Mouse (Mus musculus) megakaryocyte-erythroid progenitor cell, adult 5-6 weeks (primary cell): ENCODE results near the gene Hexim2. TPM values are rescaled to one million over a fixed set of nuclear protein-coding genes. Genes with fewer than 3 reads are reported as not detected.

Experiments used
- ATAC-seq: replicated peaks from 2 replicates; pipeline ENCODE4 v1.8.0; 2016; ENCODE audit warnings: mild to moderate bottlenecking, inconsistent platforms; ENCODE audit not compliant: severe bottlenecking, poor library complexity, low FRiP score, low TSS enrichment
- total RNA-seq, 2 experiments: library from RNA; stranded (forward) in 1 of 2; stranded (reverse) in 1 of 2; fragments of 200-1000, 215-1000 nt in 1 of 2; fragments of >200 nt in 1 of 2; fragmentation: Nextera tagmentation in 1 of 2; gene quantifications; 2 replicates each; pipeline ENCODE4 v1.2.3; 2014 to 2017

The Hexim2 gene
- total RNA-seq, 2 experiments from 2014 or later: 4.1 to 7.8 TPM

- ATAC-seq: no peak
Measured at GRCm38 (mm10) chr11:103170111-103170493, 37.9 kb downstream of the Hexim2 start.

DNA sequence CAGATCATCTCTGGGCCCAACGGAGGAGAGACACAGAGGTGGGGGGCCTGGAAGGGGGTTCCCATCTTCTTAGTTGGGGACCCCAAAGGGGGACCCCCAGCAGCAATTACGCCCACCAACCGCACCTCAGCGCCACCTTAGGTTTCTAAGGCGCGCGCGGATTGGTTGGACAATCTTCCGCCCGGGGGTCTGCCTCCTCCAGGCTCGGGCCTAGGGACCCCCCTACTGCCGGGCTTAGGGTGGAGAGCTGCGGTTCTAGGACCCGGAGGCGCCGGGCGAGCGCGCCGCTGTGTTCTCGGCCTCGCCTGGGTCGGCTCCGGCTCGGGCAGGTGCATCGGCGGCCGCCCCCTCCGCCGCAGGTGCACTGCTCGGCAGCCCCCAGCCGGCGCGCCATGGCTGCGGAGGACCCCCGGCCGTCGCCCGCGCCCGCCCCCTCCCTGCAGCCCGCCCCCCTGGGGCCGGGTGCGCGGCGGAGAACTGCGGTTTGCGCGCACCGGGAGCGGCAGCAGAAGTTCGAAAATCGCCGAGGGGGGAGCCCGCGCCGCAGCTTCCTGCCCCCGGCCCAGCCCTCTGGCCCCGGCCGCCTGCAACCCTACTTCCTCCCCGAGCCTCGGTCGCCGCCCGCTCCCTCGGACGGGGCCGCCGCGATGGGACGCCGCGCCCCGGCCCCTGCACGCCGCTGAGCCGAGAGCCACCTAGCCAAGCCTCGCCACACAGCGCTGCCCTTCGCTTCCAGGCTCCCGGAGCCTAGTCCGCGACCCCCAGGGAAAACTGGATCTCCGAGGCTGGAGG is 38.5 kb downstream of the Hexim2 start, which contains the start of gene Fmnl1:
Fmnl1 (plus strand) TSS at position 614 of the 792 bp plus-strand sequence.
- ATAC-seq: no peak

- no peak for ATAC-seq
Measured at GRCm38 (mm10) chr11:103171286-103171620, 39.0 kb downstream of the Hexim2 start.

- ATAC-seq: no peak
Measured at GRCm38 (mm10) chr11:103171703-103172391, 39.6 kb downstream of the Hexim2 start.

- ATAC-seq: no peak
Measured at GRCm38 (mm10) chr11:103172392-103173040, 40.3 kb downstream of the Hexim2 start.

DNA sequence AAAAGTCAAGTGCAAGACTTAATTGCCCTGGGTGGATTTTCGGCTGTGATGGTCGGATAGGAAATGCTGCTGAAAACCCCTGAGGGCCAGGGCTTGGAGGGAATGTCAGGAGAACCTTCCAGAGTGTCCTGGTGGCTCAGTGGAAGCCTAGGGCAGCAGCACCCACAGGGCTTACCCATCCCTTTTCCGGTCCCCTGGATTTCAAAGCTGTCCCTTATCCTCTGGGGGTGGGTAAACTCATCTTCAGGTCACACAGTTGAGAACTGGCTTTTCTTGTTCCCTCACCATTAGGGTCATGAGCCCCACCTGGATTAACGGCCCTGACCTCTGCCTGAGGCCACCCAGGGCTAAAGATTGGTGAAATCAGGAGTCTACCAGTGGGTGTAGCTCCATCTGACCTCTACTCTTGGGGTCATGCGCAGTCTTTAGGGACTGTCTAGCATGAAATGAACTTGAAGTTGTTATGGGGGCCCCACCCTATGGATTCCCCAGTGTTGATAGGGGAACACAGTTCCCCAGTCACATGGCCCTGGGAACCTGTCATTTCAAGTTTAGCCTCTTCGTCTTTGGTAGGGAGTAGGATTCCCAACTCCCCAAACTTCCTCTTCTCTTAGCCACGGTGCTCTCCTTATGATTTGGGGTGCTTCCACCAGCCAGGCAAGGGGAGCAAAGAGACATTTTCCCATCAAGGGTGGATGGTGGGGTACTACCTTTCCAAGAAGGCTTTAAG is 41.0 kb downstream of the Hexim2 start:
- no peak for ATAC-seq

GRCm38 (mm10) chr11:103173771-103174344 is 41.6 kb downstream of the Hexim2 start:
- no peak for ATAC-seq

GRCm38 (mm10) chr11:103174411-103174832 is 42.2 kb downstream of the Hexim2 start:
- no peak for ATAC-seq

- peak; percentile 50 for ATAC-seq
Measured at GRCm38 (mm10) chr11:103174891-103175391, 42.7 kb downstream of the Hexim2 start.

DNA sequence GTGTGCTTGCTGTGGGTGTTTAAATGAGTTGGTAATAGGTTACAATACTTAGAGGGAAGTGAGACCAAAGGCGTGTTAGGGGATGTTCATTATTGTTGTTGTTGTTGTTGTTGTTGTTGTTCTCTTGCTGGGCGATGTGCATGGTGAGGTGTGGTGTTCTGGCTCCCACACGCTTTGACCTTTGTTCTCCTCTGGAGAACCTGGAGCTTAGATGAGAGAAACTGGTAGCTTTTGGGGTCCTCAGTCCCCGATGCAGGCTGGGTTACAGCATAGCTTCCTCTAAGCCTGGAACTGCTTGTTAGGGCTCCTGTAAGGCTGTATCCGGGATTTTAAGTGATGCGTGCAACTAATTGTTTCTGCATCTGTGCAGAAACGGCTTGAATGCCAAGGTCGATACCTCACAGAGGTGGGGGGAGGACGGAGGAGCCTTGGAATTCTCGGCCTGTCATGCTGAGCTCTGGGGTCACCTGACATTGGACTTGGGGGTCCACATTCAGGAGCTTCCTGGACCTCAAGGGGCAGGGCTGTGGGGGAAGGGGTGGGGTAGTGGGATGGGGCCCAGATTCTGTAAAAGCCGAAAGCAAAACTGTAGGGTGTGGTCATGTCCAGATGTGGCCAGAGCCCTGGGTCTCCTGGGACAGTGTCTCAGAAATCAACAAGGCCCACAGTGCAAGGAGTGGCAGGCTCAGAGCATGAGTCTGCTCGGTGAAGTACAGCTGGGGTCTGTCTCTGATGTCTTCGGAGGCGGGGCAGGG is 43.6 kb downstream of the Hexim2 start:
- ATAC-seq: no peak

DNA sequence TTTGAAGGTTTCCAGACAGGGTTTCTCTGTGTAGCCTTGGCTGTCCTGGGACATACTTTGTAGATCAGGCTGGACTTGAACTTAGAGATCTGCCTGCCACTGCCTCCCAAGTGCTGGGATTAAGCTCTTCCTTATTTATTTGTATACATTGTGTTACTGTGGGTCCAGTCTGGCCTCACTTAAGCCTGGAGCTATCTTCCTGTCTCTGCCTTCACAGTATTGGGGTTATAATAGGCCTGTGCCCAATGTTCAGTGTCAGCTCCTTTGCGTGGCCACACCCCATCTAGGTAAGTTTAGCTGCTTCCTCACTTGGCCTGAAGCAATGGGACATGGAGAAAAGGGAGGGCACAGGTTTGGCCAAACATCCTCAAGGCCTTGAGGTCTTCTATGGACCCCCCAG is 44.3 kb downstream of the Hexim2 start:
- no peak for ATAC-seq

- ATAC-seq: no peak
Measured at GRCm38 (mm10) chr11:103177216-103177615, 45.0 kb downstream of the Hexim2 start.

DNA sequence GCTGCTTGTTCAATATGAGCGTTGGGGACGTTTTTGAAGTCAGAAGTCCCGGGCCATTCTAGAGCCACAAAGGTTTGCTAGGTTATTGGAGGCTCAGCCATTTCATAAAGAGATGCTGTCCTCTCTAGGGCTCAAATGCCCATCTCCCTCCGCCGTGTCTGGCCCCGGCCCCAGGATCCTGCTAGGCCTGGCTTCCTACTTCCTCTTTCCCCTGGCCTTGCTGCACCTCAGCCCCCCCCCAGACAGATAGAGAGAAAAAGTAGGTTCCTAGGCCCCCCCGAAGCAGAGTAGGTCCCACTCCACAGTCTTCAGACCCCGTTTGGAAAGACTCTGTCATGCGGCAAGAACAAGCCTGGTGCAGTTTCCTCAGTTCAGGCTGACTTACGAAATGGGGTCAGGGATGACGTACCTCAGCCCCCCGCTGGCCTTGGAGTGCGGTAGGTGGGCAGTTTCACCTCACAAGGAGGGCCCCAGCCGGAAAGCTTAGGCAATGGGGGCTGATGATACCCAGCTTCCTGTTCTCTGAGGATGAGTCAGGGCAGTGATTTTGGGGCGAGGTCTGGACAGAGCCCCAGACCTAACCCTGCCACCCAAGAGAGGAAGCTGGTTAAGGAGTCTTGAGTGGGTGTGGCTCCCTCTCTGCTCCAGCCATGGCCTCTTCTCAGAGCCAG is 45.7 kb downstream of the Hexim2 start:
- no peak for ATAC-seq

DNA sequence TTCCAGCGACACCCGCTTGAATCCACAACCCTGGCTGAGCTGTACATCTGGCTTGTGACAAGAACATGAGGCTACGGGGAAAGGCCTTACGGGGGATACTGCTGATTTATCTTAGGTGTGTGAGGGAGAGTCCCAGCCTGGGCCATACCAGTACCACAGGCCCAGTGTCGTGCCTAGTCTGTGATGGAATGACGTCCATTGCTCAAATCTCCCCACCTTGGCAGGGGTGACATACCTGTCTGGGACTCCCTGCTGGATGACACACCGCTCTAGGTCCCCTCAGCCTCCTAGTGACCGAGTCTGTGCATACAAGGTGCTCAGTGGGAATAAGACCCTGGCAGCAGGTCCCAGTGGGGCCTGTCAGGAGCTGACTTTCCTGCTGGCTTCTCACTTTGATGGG is 46.5 kb downstream of the Hexim2 start:
- no peak for ATAC-seq

DNA sequence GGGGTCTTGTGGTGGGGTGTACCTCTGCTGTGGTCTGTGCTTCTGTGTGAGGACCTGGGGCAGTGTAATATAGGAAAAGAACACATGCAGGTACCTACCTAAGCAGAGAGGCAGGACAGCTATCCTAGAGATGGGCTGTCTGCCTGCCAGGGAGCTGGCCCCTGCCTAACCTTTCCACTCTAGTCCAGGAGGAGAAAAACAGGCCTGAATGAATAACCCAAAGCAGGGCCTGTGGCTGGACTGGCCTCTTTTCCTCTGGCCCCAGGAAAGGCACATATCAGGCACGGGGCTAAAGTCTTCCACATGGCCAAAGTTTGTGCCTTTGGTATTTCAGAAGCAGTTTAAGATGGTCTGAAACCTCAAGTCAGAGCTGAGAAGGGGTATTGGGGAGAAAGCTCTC is 48.2 kb downstream of the Hexim2 start:
- ATAC-seq: no peak

DNA sequence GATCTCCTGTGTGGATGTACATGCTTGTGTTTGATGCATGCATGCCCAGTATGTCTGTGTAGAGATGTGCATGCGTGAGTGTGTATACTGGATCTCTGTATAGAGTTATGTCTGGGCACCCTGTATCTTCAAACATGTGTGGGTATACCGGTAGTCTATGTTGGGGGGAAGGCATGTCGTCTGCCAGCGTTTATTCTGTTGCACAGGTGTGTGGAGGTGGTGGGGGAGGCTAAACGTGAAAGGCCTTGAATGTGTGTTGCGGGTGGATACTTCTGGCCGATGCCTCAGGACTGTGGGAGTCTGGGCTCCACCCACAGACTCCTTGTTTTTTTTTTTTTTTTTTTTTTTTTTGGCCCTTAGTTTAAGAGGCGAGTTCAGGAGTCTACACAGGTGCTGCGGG is 49.1 kb downstream of the Hexim2 start:
- no peak for ATAC-seq

DNA sequence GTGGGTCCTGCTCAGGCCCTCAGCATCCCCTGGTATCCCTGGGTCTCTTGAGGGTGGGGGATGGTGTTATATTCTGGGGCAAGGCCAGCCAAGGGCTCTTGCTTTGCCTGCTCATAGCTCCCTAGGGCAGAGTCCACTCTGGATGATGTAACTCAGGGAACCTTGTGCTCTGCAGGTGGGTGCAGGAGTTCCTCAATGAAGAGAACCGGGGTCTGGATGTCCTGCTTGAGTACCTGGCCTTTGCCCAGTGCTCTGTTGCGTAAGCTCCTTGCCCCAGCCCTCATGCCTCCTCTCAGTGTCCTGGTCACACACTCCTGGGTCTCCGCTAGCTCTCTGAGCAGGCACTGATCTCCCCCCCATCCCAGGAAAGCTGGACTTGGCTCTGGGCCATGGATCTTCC is 49.7 kb downstream of the Hexim2 start:
- ATAC-seq: no peak

DNA sequence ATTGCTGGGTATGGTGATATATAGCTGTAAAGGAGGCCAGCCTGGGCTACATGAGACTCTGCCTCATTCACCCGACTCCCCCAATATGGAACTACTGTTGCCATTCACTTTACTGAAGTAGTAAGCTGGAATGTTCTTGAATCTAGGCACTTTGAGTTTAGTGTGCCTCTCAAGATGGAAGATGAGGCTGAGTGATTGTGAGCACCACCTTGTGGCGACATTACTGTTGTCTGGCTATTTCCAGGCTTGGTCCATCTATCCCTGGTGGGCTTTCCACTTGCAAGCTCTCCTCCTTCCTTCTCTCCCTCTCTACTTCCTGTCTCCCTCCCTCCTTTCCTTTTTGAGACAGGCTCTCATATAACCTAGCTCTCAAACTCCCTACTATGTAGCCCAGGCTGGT is 52.7 kb downstream of the Hexim2 start:
- 0 out of 2 replicates have a peak, but pooled peaks have one; percentile 40 for ATAC-seq
